Mouse (Mus musculus): Measurements from ENCODE around the gene Fam167b.

- 0 out of 2 replicates have a peak, but pooled peaks have one; percentile 15 for TF ChIP-seq CTCF (IDR thresholded peaks at IDR 0.05; ENCODE audit: insufficient read depth, low read length)
- TF ChIP-seq POLR2A (IDR thresholded peaks at IDR 0.05; ENCODE audit: borderline replicate concordance, extremely low read depth, low read depth, low read length), result no peak
Measured at GRCm38 (mm10) chr4:129541868-129542591, 36.3 kb downstream of the Fam167b start.

Data from lung, adult 2 months (tissue).